Mouse (Mus musculus): ENCODE data around the gene Supt16. TPM values are rescaled to one million over a fixed set of nuclear protein-coding genes. Genes with fewer than 3 reads are reported as not detected.

Gene Supt16
- total RNA-seq (2023) = 10 to 100 TPM; 74.7 to 77.2 TPM

DNA sequence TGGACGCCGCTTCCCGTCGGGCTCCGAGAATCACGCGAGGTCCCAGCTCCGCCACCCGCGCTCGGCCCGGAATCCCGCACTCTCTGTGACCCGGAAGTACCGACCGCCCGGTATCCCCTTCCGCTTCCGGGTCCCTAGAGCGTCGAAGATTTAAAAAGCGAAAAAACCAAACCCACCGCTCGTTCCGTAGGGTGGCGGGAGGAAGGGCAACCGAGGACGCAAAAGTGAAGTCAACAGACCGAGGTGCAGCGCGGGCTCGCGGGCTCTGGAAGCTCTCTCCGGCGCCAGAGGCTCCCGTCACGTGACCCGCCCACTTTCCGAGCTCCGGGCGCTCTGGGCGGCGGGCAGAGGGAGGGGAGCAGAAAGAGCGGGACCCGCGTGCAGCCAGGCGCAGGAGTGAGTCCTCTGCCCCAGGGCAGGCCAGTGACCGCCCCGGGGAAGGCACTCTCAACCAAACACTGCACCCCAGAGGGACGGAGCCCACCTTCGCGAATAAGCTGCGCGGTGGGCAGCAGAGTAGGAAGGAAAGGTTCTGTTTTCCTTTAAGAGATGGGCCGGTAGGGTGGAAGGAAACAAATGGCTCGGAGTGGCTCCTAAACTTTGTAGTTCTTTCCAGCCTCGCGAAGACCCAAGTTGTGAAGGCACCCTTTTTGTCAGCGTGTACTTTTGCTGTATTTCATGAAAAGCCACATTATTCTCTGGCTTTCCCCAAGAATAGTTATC lies at the start of gene Supt16:
Gene Supt16 (minus strand): TSS at position 261 of the 723 bp plus-strand sequence.

Other genes starting within 250 kb of the Supt16 start
- gene Arhgef40, start 212.7 kb downstream of the Supt16 start, total RNA-seq (2023) = under 1 TPM; 0.74 to 0.93 TPM
- gene Tmem253, start 181.8 kb downstream of the Supt16 start, total RNA-seq (2023) = 1 to 10 TPM in 1 of 2 experiments, not detected in 1; 1.4 TPM
- 10 to 100 TPM; 10.5 to 15.3 TPM for gene Zfp219, start 176.7 kb downstream of the Supt16 start, total RNA-seq (2023)
- not detected for gene Olfr221, start 155.0 kb downstream of the Supt16 start, total RNA-seq (2023)
- 100 to 1,000 TPM; 383 to 402 TPM for gene Hnrnpc, start 93.4 kb downstream of the Supt16 start, total RNA-seq (2023)
- gene Rpgrip1, start 86.7 kb downstream of the Supt16 start, total RNA-seq (2023) = 10 to 100 TPM; 43.9 to 52.4 TPM
- 100 to 1,000 TPM; 291 to 342 TPM for gene Chd8, start 60.4 kb upstream of the Supt16 start, total RNA-seq (2023)
- 100 to 1,000 TPM; 110 to 120 TPM for gene Tox4, start 81.7 kb upstream of the Supt16 start, total RNA-seq (2023)
- 10 to 100 TPM; 16.8 to 21.7 TPM for gene Rab2b, start 82.1 kb upstream of the Supt16 start, total RNA-seq (2023)
- gene Mettl3, start 107.7 kb upstream of the Supt16 start, total RNA-seq (2023) = 10 to 100 TPM; 73.7 to 98.8 TPM
- gene Sall2, start 131.3 kb upstream of the Supt16 start, total RNA-seq (2023) = under 1 TPM in 1 of 2 experiments, not detected in 1; 0.09 TPM
- not detected for gene Olfr1513, start 159.0 kb upstream of the Supt16 start, total RNA-seq (2023)
- not detected for gene Olfr1512, start 181.8 kb upstream of the Supt16 start, total RNA-seq (2023)
- not detected for gene Olfr1511, start 200.0 kb upstream of the Supt16 start, total RNA-seq (2023)
- gene Olfr1510, start 217.0 kb upstream of the Supt16 start, total RNA-seq (2023) = not detected
- not detected for gene Olfr1509, start 245.6 kb upstream of the Supt16 start, total RNA-seq (2023)

All from B cell, adult 67 days (primary cell).